Mouse (Mus musculus) cerebellum, adult 2 months (tissue): Measurements from ENCODE around the gene Cdk6.

ENCODE experiments used
- CTCF ChIP-seq: fragments of 200-500 bp; IDR thresholded peaks from 2 replicates; pipeline ENCODE4 v1.5.1; 2011; ENCODE audit warnings: low read depth, mild to moderate bottlenecking, control low read depth, low read length, moderate library complexity, borderline replicate concordance; ENCODE audit not compliant: insufficient read depth
- POLR2A ChIP-seq: fragments of 200-500 bp; IDR thresholded peaks from 2 replicates; pipeline ENCODE4 v1.6.1; 2011; ENCODE audit warnings: low read length, control low read depth, borderline replicate concordance; ENCODE audit not compliant: insufficient read depth

GRCm38 (mm10) chr5:3383547-3383946 lies 42.3 kb downstream of the Cdk6 start:
- TF ChIP-seq POLR2A = no peak
- TF ChIP-seq CTCF = no peak
